Mouse (Mus musculus): ENCODE results near the gene Gm17324.

Gene Gm17324

GRCm38 (mm10) chr9:78463337-78463736 is 14.8 kb upstream of the Gm17324 start:
- DNase-seq: no peak

GRCm38 (mm10) chr9:78457026-78457425 is 8.4 kb upstream of the Gm17324 start:
- DNase-seq: no peak

GRCm38 (mm10) chr9:78451382-78451781 is 2.8 kb upstream of the Gm17324 start:
- DNase-seq: peak; percentile 71

- no peak for DNase-seq
Observed at GRCm38 (mm10) chr9:78450404-78450803, 1.8 kb upstream of the Gm17324 start.

GRCm38 (mm10) chr9:78447606-78447972 is 997 bp downstream of the Gm17324 start:
- DNase-seq: no peak

- DNase-seq: peak; percentile 83
Observed at GRCm38 (mm10) chr9:78442579-78443392, 5.8 kb downstream of the Gm17324 start, which contains the start of gene Cgas. Gene Cgas (minus strand): TSS chr9:78443237.

- no peak for DNase-seq
Observed at GRCm38 (mm10) chr9:78442237-78442578, 6.4 kb downstream of the Gm17324 start.

GRCm38 (mm10) chr9:78439426-78439825 is 9.2 kb downstream of the Gm17324 start:
- DNase-seq: no peak

GRCm38 (mm10) chr9:78432471-78432870 is 16.1 kb downstream of the Gm17324 start:
- DNase-seq: no peak

GRCm38 (mm10) chr9:78430486-78430885 is 18.1 kb downstream of the Gm17324 start:
- peak; percentile 42 for DNase-seq

- DNase-seq: no peak
Observed at GRCm38 (mm10) chr9:78429551-78429950, 19.0 kb downstream of the Gm17324 start.

- DNase-seq: no peak
Observed at GRCm38 (mm10) chr9:78428870-78429432, 19.6 kb downstream of the Gm17324 start.

- DNase-seq: no peak
Observed at GRCm38 (mm10) chr9:78428185-78428584, 20.4 kb downstream of the Gm17324 start.

GRCm38 (mm10) chr9:78427362-78427781 is 21.2 kb downstream of the Gm17324 start:
- DNase-seq: no peak

- DNase-seq: no peak
Observed at GRCm38 (mm10) chr9:78401596-78401995, 47.0 kb downstream of the Gm17324 start.

GRCm38 (mm10) chr9:78400570-78400969 is 48.0 kb downstream of the Gm17324 start:
- no peak for DNase-seq

Measured in lung, postnatal 36 days (tissue).